Mouse (Mus musculus) lung, postnatal 0 days (tissue): Measurements from ENCODE around the gene Rap1gds1.

Experiments
- CTCF ChIP-seq: IDR thresholded peaks from 2 replicates; pipeline ENCODE4 v1.5.1; 2016; ENCODE audit warnings: antibody characterized with exemption, mild to moderate bottlenecking
- EP300 ChIP-seq: IDR thresholded peaks from 2 replicates; pipeline ENCODE4 v1.6.1; 2016; ENCODE audit warnings: antibody characterized with exemption, mild to moderate bottlenecking, control low read depth

- TF ChIP-seq CTCF = no peak
- no peak for TF ChIP-seq EP300
These were observed 176.9 kb downstream of the Rap1gds1 start for GRCm38 (mm10) chr3:138898055-138898454.
